Mouse (Mus musculus): ENCODE data around the gene Selenon. TPM values are rescaled to one million over a fixed set of nuclear protein-coding genes. Genes with fewer than 3 reads are reported as not detected.

Selenon gene
- total and polyA plus RNA-seq, 2 experiments from 2014 or later = 9.1 to 22.8 TPM

GRCm38 (mm10) chr4:134588287-134588686, 36.3 kb upstream of the Selenon start:
- Histone ChIP-seq H3K4me1 (ENCODE audit: insufficient read depth, low read length) (peaks cover 8% of the 10 kb centered on the region; the same call in 1 of the 2 replicates), H3K36me3 (ENCODE audit: insufficient read depth, low read length) (no peaks in the 10 kb centered on the region), H3K27me3 (ENCODE audit: insufficient read depth, low read length) (no peaks in the 10 kb centered on the region), H3K4me2 (ENCODE audit: low read depth, low read length, poor library complexity, severe bottlenecking) (no peak overlapping the region), H3K9ac (replicated peaks; ENCODE audit: low read length, poor library complexity, severe bottlenecking) (no peak overlapping the region), H3K9me3 (ENCODE audit: low read length) (no peaks in the 10 kb centered on the region), H3K4me3 (ENCODE audit: low read depth, low read length) (no peak overlapping the region), H3K27ac (ENCODE audit: low read depth, low read length) (no peak overlapping the region)
- 89% methylated on average over 9 of the region's 9 CpGs for WGBS
- no peak for DNase-seq (ENCODE audit: low spot score)
- no peak for TF ChIP-seq CTCF (IDR thresholded peaks at IDR 0.05)
- no peak for ATAC-seq (ENCODE audit: low FRiP score)

GRCm38 (mm10) chr4:134587636-134588197, 35.8 kb upstream of the Selenon start:
- no peaks in the 10 kb centered on the region for H3K36me3 ChIP-seq (ENCODE audit: insufficient read depth, low read length)
- peaks cover 8% of the 10 kb centered on the region; the same call in 1 of the 2 replicates for H3K4me1 ChIP-seq (ENCODE audit: insufficient read depth, low read length)
- ATAC-seq (ENCODE audit: low FRiP score) (0 out of 2 replicates have a peak, but pooled peaks have one; percentile 16), DNase-seq (ENCODE audit: low spot score) (peak; percentile 46)
- H3K9me3 ChIP-seq (ENCODE audit: low read length) = no peaks in the 10 kb centered on the region
- H3K27me3 ChIP-seq (ENCODE audit: insufficient read depth, low read length) = no peaks in the 10 kb centered on the region
- no peak overlapping the region for H3K9ac ChIP-seq (replicated peaks; ENCODE audit: low read length, poor library complexity, severe bottlenecking)
- WGBS = 68% methylated on average over 11 of the region's 11 CpGs
- no peak overlapping the region for H3K4me3 ChIP-seq (ENCODE audit: low read depth, low read length)
- H3K4me2 ChIP-seq (ENCODE audit: low read depth, low read length, poor library complexity, severe bottlenecking) = no peak overlapping the region
- no peak for TF ChIP-seq CTCF (IDR thresholded peaks at IDR 0.05)
- no peak overlapping the region for H3K27ac ChIP-seq (ENCODE audit: low read depth, low read length)

- H3K4me2 ChIP-seq (ENCODE audit: low read depth, low read length, poor library complexity, severe bottlenecking) = no peak overlapping the region
- no peak overlapping the region for H3K9ac ChIP-seq (replicated peaks; ENCODE audit: low read length, poor library complexity, severe bottlenecking)
- TF ChIP-seq CTCF (IDR thresholded peaks at IDR 0.05) = no peak
- no peak overlapping the region for H3K27ac ChIP-seq (ENCODE audit: low read depth, low read length)
- H3K4me3 ChIP-seq (ENCODE audit: low read depth, low read length) = no peak overlapping the region
- H3K27me3 ChIP-seq (ENCODE audit: insufficient read depth, low read length) = no peaks in the 10 kb centered on the region
- H3K9me3 ChIP-seq (ENCODE audit: low read length) = no peaks in the 10 kb centered on the region
- no peaks in the 10 kb centered on the region for H3K36me3 ChIP-seq (ENCODE audit: insufficient read depth, low read length)
- peaks cover 4% of the 10 kb centered on the region; the same call in 1 of the 2 replicates for H3K4me1 ChIP-seq (ENCODE audit: insufficient read depth, low read length)
- 78% methylated on average over 1 of the region's 1 CpGs for WGBS
- no peak for ATAC-seq (ENCODE audit: low FRiP score)
- no peak for DNase-seq (ENCODE audit: low spot score)
These were observed 34.7 kb upstream of the Selenon start for GRCm38 (mm10) chr4:134586631-134587030.

GRCm38 (mm10) chr4:134586126-134586525, 34.2 kb upstream of the Selenon start:
- no peak for TF ChIP-seq CTCF (IDR thresholded peaks at IDR 0.05)
- 90% methylated on average over 7 of the region's 7 CpGs for WGBS
- H3K9ac ChIP-seq (replicated peaks; ENCODE audit: low read length, poor library complexity, severe bottlenecking) = no peak overlapping the region
- ATAC-seq (ENCODE audit: low FRiP score) (no peak), DNase-seq (ENCODE audit: low spot score) (no peak)
- H3K9me3 ChIP-seq (ENCODE audit: low read length) = no peaks in the 10 kb centered on the region
- no peak overlapping the region for H3K27ac ChIP-seq (ENCODE audit: low read depth, low read length)
- no peaks in the 10 kb centered on the region for H3K27me3 ChIP-seq (ENCODE audit: insufficient read depth, low read length)
- no peak overlapping the region for H3K4me2 ChIP-seq (ENCODE audit: low read depth, low read length, poor library complexity, severe bottlenecking)
- no peaks in the 10 kb centered on the region for H3K36me3 ChIP-seq (ENCODE audit: insufficient read depth, low read length)
- no peak overlapping the region for H3K4me3 ChIP-seq (ENCODE audit: low read depth, low read length)
- no peaks in the 10 kb centered on the region for H3K4me1 ChIP-seq (ENCODE audit: insufficient read depth, low read length)

- H3K9me3 ChIP-seq (ENCODE audit: low read length) = no peaks in the 10 kb centered on the region
- no peak for ATAC-seq (ENCODE audit: low FRiP score)
- no peak for DNase-seq (ENCODE audit: low spot score)
- no peak overlapping the region for H3K4me3 ChIP-seq (ENCODE audit: low read depth, low read length)
- no peaks in the 10 kb centered on the region for H3K36me3 ChIP-seq (ENCODE audit: insufficient read depth, low read length)
- TF ChIP-seq CTCF (IDR thresholded peaks at IDR 0.05) = peak; percentile 61
- H3K4me2 ChIP-seq (ENCODE audit: low read depth, low read length, poor library complexity, severe bottlenecking) = no peak overlapping the region
- no peak overlapping the region for H3K9ac ChIP-seq (replicated peaks; ENCODE audit: low read length, poor library complexity, severe bottlenecking)
- H3K27me3 ChIP-seq (ENCODE audit: insufficient read depth, low read length) = no peaks in the 10 kb centered on the region
- H3K27ac ChIP-seq (ENCODE audit: low read depth, low read length) = no peak overlapping the region
- H3K4me1 ChIP-seq (ENCODE audit: insufficient read depth, low read length) = no peaks in the 10 kb centered on the region
- 83% methylated on average over 3 of the region's 3 CpGs for WGBS
These were observed 31.5 kb upstream of the Selenon start for GRCm38 (mm10) chr4:134583513-134583912.

- Histone ChIP-seq H3K4me3 (ENCODE audit: low read depth, low read length) (no peak overlapping the region), H3K9ac (replicated peaks; ENCODE audit: low read length, poor library complexity, severe bottlenecking) (no peak overlapping the region), H3K9me3 (ENCODE audit: low read length) (no peaks in the 10 kb centered on the region), H3K36me3 (ENCODE audit: insufficient read depth, low read length) (no peaks in the 10 kb centered on the region), H3K27ac (ENCODE audit: low read depth, low read length) (no peak overlapping the region), H3K27me3 (ENCODE audit: insufficient read depth, low read length) (no peaks in the 10 kb centered on the region), H3K4me1 (ENCODE audit: insufficient read depth, low read length) (no peaks in the 10 kb centered on the region), H3K4me2 (ENCODE audit: low read depth, low read length, poor library complexity, severe bottlenecking) (no peak overlapping the region)
- WGBS = 57% methylated on average over 8 of the region's 8 CpGs
- no peak for TF ChIP-seq CTCF (IDR thresholded peaks at IDR 0.05)
- no peak; the same call in 1 of the 2 replicates for ATAC-seq (ENCODE audit: low FRiP score)
- DNase-seq (ENCODE audit: low spot score) = peak; percentile 56
These were observed 29.4 kb upstream of the Selenon start for GRCm38 (mm10) chr4:134581365-134581764.

Data from midbrain, postnatal 0 days (tissue).